Mouse (Mus musculus) adrenal gland, adult 2 months (tissue): ENCODE measurements around the gene Rab23. TPM values are rescaled to one million over a fixed set of nuclear protein-coding genes. Genes with fewer than 3 reads are reported as not detected.

Experiments
- DNase-seq: peaks from one replicate; pipeline ENCODE4 v3.0.0; 2021
- polyA plus RNA-seq: library from polyadenylated mRNA; depleted of rRNA; stranded (reverse); fragments of >200 nt; gene quantifications from 2 replicates; pipeline ENCODE4 v1.2.3, GENCODE M21; 2012; rRNA removed
- total RNA-seq, 2 experiments: library from RNA; stranded (reverse); gene quantifications; 2 replicates each; pipeline ENCODE4 v1.2.3; 2021

Rab23 gene
- total and polyA plus RNA-seq, 3 experiments: 2.9 to 12.6 (median 9.2) TPM

DNA sequence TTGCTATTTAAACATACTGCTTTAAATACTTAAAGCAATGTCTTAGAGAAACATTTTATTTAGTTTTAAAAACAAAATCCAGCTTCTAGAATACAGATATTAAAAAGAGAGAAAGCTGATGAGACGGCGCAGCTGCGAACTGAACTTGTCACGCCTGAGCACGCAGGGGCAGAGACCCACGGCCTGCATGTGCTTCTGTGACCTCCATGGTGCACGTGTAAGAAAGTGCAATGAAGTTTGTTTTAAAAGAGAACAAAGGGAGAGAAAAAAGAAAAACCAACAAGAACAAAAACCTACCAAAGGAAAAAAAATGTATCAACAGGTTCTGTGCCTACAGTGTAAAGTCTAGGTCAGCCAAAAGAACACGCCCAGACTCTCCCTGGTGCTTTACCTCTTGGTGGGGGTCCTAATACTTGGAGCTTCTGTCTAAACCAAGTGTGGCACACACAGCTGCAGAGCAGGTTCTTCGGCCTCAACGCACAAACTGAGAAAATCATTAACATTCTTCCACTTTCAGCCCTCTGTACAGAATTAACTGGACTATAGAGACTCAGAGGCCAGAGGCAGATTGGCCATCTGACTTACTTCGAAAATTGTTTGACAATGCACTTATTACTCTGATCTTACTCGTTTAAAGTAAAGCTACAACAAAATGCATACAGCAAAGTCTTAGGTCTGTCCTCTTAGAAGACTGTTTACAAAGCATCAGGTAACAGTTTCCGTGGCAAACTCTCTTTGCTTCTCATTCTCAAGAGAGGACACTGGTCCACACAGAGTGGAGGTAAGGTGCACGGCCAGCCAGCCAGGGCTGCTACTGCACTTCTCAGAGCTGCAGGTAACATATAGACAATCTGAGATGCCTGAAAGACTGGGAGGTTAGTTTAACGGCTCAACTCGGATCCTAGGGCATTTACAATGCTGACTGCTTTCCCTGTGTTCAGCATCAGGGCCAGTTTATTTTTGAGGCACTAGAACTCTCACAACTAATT, 47.1 kb downstream of the Rab23 start:
- DNase-seq: no peak

DNA sequence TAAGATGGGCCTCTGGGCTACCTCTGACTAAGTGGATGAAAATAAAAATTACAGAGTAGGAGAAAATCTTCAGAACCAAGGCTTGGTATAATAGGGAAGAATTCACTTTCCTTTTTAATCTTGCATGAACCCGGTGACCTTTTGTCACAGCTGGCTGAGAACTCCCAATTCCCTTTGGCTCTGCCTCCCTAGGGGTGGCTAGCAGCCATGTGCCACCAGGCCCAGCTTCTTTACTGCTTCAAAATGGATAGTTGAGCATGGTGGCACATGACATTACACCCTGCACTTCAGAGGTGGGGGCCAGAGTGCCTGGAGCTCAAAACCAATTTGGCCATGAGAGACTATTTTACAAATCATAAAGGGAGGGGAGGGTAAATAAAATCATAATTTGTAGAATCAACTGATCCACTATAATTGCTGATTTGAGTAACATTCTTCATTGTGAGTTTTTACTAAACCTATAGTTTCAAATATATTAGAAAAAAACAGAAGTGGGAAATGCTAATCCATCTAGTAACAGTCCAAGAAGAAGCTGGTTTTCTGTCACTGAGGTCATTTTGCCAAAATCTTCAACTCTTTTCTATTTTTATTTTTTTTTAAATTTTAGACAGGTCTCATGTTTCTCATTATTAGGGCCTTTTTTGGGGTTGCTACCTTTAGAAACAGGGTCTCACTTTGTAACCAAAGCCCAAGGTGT, 48.6 kb downstream of the Rab23 start:
- no peak for DNase-seq

DNA sequence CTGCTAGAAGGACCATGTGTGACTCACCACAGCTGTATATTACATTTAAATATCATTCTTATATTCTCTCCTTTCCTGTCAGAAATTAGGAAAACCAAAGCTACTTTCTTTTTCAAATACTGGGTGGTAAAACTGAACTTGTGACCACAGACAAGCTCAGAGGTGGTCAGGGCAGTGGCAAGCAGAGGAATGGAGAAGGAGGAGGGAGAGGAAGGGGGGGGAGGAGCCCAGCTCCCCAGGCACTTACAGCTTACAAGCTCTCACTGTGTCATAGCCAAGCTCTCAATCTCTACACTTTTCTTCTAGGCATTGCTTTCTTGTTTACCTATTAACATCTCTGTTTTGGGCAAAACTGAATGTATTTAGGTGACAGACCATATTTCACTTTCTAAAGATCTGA, 49.1 kb downstream of the Rab23 start:
- no peak for DNase-seq

DNA sequence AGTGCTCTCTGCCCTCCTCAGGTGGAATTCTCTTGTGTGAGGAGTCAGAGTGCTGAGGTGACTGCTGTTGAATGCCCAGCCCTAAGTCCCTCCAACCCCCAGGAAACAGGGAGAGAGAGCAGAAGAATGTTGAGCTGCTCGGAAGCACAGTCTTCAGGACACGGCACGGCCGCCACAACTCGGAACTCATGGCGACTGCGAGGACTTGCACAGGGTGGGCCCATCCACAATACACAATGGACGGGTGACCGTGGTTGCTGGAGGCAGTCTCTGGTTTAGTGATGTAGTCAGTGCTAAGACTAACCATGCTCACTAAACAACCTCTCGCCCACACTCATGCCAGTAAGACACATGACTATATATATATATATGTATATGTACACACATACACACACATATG, 51.9 kb downstream of the Rab23 start:
- no peak for DNase-seq

DNA sequence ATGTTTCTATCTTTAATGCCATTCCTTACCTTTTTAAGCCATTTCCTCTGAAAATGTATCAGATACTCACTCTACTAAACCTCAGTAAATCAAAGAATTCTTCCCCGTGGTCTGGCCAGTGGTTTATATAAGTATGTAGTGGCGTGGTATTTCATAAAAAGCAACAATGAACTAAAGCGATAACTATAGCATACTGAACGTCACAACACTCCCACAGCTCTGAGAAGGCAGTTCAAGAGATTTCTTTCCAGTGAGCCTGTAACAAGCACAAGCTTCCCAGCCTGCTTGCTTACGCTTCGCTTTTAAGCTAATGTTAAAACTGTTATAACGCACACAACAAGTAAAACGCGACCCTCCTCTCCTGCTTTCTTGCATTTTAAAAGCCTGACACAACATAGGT, 52.4 kb downstream of the Rab23 start:
- DNase-seq: no peak

DNA sequence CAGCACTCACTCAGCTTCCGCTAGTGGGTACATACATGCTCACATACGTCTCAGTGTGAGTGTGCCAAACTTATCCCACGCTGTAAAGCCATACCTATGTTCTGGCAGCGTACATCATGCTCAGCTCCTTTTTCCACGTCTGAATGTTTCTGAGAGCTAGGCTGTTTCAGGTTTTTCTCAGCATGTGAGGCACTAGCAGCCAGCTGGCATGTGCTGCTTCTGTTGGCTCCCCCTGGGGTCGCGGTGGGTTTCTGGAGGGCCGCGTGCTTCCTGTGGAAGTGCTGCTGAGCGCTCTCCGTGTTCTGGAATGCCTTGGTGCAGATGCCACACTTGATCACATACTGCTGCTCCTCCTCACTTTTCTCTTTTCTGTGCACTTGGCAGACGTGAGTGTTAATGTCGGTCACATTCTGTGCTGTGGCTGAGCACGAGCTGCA, 56.5 kb downstream of the Rab23 start:
- no peak for DNase-seq

DNA sequence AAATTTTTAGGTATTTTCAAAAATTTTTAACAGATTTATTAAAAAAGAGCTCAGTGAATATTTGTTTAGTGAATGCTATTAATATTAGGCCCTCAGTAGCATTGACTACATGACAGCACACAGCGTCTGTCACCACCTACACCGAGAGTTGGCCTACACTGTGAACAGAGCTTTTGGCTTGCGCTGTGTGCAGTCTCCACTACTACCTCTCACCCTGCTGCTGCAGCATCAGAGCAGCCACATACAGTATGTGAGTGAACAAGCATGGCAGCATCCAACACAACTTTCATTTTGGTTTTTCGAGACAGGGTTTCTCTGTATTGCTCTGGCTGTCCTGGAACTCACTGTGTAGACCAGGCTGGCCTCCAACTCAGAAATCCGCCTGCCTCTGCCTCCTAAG, 64.9 kb downstream of the Rab23 start:
- no peak for DNase-seq

DNA sequence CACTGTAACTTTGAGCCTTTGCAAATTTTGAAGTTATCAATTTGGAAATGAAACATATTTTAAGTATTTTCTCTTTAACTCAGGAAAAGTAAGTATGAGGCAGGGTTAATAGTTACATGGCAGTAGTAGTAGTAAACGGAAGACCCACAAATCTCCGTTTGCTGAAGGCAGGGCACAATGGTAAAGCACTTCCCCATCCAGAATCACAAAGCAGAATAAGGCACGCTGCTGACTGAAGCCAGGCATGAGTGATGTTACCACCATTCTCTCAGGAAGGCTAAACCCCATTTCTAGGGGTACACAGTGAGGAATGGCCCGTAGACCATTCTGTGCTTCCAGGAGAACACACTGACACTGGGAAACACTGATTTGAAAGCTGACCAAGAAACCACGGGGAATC, 68.4 kb downstream of the Rab23 start:
- DNase-seq: no peak

DNA sequence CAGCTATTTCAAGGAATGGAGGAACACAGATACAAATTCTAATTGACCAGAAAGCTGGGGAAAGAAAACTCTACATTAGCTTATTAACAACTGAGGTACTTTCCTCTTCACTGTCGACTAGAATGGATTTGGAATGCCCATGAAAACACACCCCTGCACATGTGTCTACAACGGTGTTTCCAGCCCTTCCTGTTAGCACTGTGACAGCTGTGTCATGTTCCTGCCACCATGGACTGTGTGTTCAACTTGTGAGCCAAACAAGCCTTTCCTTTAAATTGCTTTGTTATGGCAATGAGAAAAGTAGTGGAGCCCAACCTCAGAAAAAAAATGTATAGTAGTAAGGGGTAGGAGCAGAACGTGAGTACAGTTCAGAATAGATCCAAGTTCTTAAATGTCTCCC, 68.8 kb downstream of the Rab23 start:
- no peak for DNase-seq

Other genes with a start within 250 kb of the Rab23 start
- 1 to 10 TPM; 4.3 to 4.4 TPM for gene Prim2, start 50.1 kb upstream of the Rab23 start, total RNA-seq
- gene Prim2, start 50.1 kb upstream of the Rab23 start, polyA plus RNA-seq: 1.2 TPM in 2 replicates
- 10 to 100 TPM; 13.8 to 15.6 TPM for gene Bag2, start 37.9 kb downstream of the Rab23 start, total RNA-seq
- gene Bag2, start 37.9 kb downstream of the Rab23 start, polyA plus RNA-seq: 15.1 and 18.4 TPM in 2 replicates
- gene Zfp451, start 94.7 kb downstream of the Rab23 start, total RNA-seq: 10 to 100 TPM; 32.2 to 32.8 TPM
- gene Zfp451, start 94.7 kb downstream of the Rab23 start, polyA plus RNA-seq: 4.6 and 6.4 TPM in 2 replicates
- gene Bend6, start 187.9 kb downstream of the Rab23 start, total RNA-seq: 1 to 10 TPM; 1.4 to 1.9 TPM
- 0.10 and 0.23 TPM in 2 replicates for gene Bend6, start 187.9 kb downstream of the Rab23 start, polyA plus RNA-seq
- gene Dst, start 188.3 kb downstream of the Rab23 start, total RNA-seq: 100 to 1,000 TPM; 125 to 134 TPM
- gene Dst, start 188.3 kb downstream of the Rab23 start, polyA plus RNA-seq: 39.7 and 53.3 TPM in 2 replicates